Mouse (Mus musculus): ENCODE measurements at regions not wholly inside any gene's neighbourhood (a gene's known extent, or its start where the extent isn't known, plus 50 kb on each side); places are given as distances from the start of the nearest gene placed in this dataset.

DNA sequence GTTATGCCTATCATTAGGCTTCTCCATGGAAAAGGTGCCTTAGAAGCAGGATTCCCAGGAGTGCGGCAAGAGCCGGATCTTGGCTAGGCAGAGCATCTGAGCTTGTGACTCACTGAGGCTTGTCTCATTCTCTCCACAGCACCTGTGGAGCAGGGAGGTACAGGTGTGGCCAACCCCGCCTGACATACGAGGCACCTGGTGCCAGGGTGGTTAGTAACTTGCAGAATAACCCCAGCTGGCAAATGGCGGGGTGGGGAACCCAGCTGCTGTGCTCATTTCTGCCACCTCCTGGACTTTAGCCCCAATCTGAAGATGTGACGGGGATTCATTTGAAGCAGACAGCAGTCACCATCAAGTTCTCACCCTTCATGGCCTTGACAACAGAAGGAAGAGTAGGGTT is 96.2 kb downstream of the Pdgfra start:
- in situ Hi-C loops (cut with MboI, MseI): no loop called here

DNA sequence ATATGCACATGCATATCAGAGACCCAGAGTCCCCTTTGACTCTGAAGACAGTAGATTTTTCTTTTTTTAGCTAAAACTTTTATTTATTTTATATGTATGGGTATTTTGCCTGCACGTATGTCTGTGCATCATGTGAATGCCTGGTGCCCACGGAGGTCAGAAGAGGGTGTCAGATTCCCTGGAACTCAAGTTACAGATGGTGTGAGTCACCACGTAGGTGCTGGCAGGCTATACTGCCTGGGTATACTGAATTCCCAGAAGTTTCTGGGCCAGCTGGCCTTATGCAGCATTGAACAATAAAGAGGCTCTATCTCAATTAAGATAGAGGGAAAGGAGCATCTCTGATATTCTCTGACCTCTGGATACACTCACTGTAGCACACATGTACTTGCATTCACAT is 97.6 kb downstream of the Pdgfra start:
- in situ Hi-C loops (cut with MboI, MseI): no loop called here

DNA sequence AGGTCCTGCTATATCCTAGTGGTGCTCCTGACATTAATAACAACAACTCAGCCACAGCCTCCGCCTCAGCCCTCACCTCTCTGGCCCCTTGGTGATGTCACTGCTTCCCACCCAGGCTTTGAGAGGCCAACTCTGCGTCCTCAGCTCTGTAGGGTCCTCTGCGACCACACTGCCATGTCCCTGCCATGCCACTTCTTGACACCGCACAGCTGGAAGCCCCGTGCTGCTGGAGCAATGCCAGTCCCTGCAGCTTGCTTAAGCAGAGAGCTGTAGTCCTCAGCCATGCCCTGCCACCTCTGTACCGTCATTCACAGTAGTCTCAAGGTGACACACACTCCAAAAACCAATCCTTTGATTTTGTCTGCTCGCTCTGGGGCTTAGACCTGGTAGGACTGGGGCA is 101.3 kb downstream of the Pdgfra start:
- in situ Hi-C loops (cut with MboI, MseI): no loop called here

DNA sequence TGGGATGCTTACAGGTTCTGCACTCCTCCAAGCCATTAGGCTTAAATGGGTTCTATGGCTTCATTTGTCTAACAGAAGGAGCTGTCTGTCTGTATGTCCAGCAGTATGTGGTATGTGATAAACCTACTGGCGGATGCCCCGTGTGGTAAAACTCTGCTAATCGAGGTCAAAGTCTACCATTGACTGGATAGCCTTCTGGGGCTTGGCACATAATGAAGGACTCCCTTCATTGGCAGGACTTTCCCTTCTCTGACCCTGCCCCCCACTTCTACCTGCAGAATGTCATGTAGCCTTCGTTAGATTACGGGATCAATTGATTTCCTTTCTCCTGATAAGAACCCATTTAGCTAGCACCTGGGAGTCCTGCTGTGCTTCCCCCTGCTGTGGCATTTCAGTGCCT is 101.7 kb downstream of the Pdgfra start:
- in situ Hi-C loops (cut with MboI, MseI): no loop called here

DNA sequence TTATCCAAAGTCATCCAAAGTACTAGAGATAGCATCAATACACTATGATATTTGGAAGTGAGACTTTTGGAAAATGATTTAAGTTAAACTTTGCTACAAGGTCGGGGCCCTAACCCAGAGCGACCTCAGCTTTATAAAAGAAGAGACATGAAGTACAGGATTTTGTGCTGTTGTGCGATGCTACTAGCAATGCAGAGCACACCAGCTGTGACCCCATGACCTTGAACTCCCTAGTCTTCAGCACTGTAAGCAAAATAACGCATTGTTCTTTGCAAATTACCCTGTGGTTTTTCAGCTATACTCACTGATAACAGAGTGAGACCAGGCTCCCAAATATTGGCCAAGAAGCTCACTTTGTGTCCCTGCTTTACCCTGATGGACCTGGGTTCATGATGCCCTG is 104.1 kb downstream of the Pdgfra start:
- in situ Hi-C loops (cut with MboI, MseI): no loop called here

DNA sequence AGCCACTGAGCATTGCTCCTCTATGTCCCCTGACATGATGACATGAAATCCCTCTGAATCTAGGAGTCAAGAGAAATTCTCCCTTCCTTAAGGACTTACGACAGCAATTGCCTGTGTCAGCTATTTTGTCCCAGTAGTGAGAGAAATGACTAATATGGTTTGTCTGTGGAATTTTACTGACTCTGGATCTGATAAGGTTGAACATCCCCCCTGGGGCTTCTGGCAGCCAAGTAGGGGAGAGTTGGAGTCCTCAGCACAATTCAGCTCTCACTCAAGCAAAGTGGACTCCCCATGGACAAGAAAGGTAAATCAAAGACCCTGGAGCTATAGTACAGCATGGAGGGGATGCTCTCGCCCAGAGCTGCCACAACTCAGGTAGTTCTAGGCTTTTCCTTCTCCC is 105.0 kb downstream of the Pdgfra start:
- in situ Hi-C loops (cut with MboI, MseI): no loop called here

DNA sequence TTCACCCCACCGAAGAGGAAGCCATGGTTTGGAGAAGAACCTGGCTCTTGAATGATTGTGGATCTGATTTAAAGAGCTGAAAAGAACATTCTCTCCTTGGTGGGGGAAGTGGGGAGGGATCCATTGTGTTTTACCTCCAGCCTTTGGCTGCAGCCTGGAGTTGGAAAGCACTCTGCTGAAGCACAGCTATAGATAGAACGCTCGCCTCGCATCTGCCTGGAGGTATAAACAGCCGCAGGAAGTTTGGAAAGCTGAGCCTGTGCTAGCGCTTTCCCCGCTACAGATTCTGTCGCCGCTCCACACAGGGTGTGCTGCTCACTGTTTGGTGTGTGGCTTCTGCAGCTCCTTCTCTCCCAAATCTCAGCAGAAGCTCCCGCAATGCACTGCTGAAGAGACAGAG is 108.2 kb downstream of the Pdgfra start:
- in situ Hi-C loops (cut with MboI, MseI): loop anchor here (10.0 kb wide), 1 partner anchor 175 kb away; no protein-coding TSS in a partner anchor

DNA sequence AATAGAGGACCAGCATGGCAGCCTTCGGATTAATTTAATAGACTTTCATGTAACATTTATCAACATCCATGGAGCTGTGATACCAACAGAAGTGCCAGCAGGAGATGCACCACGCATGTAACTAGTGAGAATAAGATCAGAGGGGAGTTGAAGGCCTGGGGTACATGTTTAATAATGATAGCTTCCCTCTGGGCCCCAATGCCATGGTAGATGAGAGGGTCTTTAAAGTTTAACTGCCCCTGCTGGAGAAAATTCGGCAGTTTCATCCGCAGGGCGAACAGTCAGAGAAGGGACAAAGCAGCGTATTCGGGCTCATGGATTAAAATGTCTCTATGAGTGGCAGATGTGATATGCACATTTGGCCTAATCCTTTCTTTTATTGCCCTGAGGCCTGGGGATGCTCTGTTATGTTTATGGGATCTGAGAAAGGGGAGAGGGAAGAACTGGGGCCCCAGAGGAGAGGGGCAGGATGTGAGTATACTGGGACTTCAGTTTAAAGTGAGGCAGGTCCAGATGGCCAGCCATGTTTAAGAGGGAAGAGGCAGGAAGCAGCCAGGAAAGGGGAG is 114.1 kb downstream of the Pdgfra start:
- in situ Hi-C loops (cut with MboI, MseI): loop anchor here (10.0 kb wide), 1 partner anchor 169 kb away; no protein-coding TSS in a partner anchor

DNA sequence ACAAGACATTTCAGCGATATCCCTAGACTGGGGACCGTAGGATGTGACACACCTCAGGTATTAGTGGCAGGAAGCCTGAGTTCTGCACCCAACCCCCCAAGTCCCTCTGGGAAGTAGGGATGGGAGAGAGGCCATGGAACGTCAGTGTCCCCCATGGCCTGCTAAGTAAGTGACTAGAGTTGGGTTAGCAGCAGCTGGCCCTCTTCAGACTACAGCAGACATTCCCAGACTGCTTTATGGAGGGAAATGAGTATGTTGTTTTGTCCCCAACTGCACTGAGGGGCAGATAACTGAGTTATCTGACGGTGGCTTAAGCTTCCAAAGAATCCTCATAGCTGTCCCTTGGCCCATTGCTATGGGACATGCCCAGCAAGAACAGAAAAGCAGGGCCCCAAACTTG is 114.8 kb downstream of the Pdgfra start:
- in situ Hi-C loops (cut with MboI, MseI): loop anchor here (10.0 kb wide), 1 partner anchor 168 kb away; no protein-coding TSS in a partner anchor

DNA sequence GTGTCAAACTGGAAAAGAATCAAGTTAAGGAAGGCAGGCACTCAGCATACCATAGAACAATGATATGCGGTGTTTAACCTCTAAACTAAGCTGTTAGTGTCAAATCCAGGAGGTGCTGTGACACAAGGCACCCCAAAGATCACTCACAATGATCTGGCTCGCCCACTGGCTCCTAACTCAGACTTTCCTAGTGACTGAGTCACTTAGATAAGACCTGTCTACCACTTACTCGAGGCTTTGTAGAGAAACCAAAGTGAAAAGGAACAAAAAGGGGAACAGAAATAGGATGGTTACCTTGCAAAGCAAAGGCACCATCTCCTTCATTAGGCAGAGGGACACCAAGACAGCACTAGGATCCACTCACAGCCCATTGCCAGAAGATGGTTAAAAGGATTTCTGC is 115.7 kb downstream of the Pdgfra start:
- in situ Hi-C loops (cut with MboI, MseI): loop anchor here (10.0 kb wide), 1 partner anchor 167 kb away; no protein-coding TSS in a partner anchor

DNA sequence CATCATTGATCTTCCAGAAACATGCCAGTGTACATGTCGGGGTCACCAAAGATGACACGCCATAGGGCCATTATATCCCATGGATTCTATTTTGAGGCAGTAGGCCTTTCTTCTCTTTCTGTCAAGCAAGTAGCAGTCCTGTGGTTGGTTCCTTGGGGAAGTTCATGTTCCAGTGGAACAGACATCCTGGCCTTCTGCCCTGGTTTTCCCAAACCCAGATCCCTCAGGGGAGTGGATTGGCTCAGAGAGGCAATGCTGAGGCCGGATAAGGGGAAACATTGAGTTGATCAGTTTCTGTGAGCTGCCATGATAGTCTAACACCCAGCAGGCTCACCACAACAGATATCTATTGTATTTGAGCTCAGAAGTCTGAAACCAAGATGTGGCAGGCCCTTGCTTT is 125.9 kb downstream of the Pdgfra start:
- in situ Hi-C loops (cut with MboI, MseI): no loop called here

DNA sequence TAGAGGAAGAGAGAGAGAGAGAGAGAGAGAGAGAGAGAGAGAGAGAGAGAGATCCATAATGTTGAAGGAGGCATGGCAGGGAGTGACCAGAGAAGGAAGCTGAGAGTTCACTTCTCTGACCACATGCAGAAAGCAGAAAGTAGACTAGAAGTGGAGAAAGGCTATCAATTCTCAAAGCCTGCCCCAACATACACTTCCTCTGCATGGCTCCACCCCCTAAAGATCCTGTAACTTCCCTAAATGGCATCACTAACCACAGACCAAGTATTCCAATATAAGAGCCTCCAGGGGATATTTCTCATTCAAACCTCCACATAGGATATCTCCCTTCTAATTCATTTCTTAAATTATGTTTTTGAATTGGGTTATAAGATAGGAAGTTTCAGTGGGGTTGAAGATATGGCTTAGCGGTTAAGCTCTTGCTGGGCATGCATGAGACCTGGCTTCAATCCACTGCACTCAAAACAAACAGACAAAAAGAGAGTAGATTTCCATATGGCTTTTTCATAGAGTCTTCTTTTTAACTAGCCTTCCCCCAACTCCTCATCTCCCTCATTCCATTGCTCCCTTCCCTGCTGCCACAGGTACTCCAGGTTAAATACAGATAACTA is 127.6 kb downstream of the Pdgfra start:
- in situ Hi-C loops (cut with MboI, MseI): no loop called here

DNA sequence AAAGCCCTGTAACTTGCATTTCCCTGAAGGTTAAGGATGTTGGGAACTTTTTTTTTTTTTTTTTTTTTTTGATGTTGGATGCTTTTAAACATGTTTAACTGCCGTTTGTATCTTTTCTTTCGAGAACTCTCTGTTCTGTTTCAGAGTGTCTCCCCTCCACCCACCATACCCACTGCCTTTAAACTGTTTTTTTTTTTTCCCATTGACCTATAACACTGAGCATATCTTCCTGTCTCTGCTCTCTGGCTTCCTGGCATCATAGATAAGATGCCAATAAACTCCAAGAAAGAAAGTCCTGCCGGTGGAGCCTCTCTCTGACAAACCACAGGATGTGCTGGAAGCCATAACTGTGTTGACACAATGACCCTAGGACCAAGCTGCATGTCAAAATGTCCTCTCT is 128.6 kb downstream of the Pdgfra start:
- in situ Hi-C loops (cut with MboI, MseI): no loop called here

DNA sequence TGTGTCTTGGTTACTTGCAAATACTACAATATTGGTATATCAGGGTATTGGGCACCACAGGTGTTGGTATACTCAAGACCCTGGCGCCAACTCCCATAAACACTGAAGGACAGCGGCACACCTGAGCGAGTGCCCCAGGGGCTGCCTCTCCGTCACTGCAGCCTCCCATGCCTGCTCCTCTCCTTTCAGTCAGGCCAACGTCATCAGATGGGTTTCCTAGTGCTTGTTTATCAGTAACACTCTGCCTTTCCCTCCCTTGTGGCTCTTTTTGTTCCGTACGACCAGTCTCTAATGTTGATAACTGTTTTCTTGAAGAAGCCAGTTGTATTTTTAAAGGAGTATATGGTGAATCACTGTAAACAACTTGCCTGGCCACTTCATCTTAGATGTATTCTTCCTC is 129.4 kb downstream of the Pdgfra start:
- in situ Hi-C loops (cut with MboI, MseI): no loop called here

DNA sequence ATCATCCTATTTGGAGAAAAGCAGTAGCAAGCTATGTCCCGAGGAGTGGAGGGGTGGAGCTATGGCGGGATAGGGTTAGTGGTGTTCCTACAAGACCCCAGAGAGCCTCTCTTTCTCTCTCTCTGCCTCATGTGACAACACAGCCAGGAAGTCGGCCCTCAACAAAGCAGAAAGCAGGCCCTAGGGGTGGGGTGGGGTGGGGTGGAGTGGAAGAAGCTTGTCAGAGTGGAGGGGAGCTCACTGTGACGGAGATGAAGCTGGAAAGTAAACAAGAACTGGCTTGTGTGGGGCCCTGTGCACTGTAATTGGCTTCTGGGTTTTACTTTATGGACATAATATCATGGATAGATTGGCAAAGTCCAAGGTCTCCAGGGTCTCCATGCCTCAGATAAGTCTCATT is 130.5 kb downstream of the Pdgfra start:
- in situ Hi-C loops (cut with MboI, MseI): no loop called here

DNA sequence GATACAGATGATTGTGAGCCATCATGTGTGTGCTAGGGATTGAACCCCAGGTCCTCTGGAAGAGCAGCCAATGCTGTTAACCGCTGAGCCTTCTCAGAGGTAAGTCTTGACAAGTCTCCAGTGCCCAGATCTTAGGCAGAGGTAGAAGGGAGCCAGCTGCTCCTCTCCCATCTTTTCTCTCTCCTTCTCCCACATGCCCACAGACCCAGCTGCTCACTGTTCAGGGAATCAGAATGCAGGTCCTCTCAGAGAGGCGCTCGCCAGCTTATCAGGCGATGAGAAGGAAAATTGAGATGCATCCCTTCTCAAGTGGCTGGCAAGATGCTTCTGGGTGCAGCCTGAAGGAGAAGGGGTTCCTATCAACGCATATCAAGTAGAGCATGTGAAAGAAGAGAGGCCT is 131.7 kb downstream of the Pdgfra start:
- in situ Hi-C loops (cut with MboI, MseI): no loop called here

DNA sequence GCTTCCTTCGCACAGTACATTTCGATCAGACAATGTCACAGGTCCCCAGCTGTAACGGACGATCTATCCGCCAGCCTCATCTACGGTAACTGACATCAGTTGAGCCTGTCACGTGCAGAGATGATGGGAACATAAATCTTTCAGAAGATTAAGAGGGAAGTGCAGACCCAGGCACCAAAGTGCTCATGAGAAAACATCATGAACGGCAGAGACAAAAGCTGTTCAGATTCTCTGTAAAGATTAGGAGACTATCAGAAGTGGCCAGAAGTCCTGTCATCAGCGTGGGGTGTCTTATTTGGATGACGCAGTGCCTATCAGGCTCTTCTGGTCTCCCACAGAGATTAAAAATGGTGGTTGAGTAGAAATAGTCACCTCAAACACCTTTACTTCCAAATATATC is 133.9 kb downstream of the Pdgfra start:
- in situ Hi-C loops (cut with MboI, MseI): no loop called here

DNA sequence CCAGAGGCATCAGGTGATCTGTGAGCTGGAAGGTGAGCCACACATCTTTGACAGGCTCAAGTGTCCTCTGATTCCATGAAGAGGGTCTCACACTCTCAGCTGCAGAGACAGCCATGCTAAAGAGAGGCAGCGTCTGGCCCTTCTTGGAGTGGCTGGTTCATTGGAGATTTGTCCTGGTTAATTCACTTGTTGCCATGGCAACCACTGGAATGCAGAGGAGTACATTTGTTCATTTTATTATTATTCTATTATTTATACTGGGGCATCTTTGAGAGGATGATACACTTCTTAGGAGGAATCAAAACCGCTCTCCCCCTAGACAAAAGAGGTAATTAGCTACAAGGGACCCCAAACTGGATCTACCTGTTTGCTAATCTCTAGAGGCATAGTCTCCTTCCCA is 143.6 kb downstream of the Pdgfra start:
- in situ Hi-C loops (cut with MboI, MseI): no loop called here

DNA sequence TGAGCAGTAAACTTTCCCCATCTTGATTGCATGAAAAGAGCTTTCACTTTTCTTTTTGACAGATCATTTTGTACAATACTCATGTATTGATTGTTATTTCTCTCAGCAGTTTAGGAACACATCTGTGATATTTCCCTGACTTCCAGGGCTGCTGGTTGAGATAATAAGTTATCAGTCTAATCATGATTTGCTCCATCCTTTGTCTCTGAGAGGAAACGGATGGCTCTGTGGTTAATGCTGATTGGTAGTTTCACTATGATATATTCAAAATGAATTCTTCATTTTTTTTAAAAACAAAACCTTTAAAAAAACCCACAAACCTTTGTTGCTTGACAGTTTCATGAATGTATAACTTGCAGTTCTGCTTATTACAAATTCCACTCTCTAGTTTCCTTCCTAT is 160.8 kb downstream of the Pdgfra start:
- in situ Hi-C loops (cut with MboI, MseI): loop anchor here (10.0 kb wide), 1 partner anchor 62 kb away; no protein-coding TSS in a partner anchor

DNA sequence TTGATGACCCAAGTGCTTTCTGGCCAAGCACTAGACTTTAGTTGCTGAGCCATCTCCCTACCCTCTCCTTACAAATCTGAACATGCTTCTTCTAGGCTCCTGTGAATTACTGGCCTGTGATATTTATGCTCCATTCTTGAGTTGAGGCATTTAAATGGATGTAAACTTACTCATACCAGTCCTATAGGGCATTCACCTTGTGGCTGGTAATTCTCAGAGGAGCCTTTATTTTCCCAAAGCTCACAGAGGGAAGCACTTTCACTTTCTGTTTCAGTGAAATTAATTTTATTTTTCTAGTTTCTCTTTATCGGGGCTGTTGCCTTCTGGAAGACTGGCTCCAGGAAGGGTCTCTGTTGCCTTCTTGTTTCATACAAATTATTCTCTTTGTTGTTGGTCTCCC is 163.9 kb downstream of the Pdgfra start:
- in situ Hi-C loops (cut with MboI, MseI): loop anchor here (10.0 kb wide), 1 partner anchor 59 kb away; no protein-coding TSS in a partner anchor

DNA sequence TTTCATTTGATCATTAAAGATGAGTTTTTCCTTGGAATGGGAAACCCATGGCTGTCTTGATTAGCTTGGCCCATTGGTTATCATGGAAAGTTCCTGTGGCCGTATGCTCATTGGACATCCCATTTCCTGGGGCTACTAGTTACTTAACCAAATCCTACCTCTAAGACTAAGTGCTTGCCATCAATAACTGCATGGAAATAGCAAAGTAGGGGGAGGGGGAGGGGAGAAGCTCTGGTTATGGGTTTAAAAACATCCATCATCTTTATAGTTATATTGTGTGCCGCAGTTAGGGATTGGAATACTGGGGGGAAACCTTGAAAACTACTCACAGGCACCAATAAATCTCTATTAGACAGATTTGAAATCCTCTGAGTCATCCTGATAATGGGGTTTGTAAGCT is 168.4 kb downstream of the Pdgfra start:
- in situ Hi-C loops (cut with MboI, MseI): no loop called here

DNA sequence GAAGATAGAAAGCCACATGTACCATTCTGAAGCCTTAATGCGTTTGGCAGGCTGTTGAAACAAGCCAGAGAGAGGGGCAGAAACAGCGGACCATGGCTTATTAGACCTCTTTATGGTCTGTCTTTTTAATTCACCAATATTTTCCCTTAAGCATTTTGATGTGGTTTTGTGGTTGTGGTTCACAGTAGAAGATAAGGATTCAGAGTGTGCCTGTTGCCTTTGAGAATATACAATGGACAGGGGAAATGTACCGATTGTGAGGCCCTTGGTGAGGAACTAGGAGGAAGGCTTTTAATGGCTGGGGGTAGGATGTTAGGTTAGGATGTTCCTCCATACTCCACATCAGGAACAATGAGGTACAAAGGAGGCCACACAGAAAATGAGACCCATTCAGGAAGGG is 182.0 kb downstream of the Pdgfra start:
- in situ Hi-C loops (cut with MboI, MseI): no loop called here

DNA sequence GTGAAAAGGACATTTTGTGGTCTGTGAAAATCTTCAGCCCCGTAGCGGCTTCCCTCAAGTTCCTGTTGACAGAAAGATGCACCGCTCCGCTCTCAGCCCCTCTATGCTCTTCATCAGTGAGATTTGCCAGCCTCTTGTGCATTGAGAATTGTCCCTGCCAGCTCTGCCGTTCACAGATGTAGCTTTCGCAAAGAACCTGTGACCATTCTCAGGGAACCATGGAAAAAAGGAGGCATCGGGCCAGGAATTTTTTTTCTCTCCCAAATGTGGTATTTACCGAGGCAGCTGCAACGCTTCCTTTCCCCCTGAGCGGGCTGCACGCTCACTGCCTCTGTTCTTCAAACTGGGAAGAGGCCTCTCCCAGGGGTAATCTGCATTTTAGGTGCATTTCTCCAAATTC is 184.4 kb downstream of the Pdgfra start:
- in situ Hi-C loops (cut with MboI, MseI): no loop called here

DNA sequence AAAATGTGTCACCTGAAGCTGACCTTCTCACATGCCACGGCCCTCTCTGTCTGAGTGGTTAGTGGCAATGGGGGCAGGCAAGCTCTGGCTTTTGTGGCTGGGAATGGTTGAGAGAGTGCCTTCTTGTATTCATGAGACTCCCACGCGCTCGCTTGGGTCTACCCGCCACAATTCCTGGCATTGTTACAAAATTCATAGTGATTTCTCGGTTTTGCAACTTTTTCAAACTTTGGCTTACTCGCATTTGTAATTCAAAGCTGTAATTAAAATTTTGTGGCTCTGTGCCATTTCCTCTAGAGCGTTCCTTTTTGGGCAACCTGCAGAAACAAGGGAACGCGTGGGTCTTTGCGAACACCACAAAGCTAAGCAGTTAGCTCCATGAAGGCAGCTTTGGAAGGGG is 186.3 kb downstream of the Pdgfra start:
- in situ Hi-C loops (cut with MboI, MseI): no loop called here

All from T-helper 1 cell (primary cell).